Mouse (Mus musculus): Measurements from ENCODE around the gene Sh3rf3.

The Sh3rf3 gene

DNA sequence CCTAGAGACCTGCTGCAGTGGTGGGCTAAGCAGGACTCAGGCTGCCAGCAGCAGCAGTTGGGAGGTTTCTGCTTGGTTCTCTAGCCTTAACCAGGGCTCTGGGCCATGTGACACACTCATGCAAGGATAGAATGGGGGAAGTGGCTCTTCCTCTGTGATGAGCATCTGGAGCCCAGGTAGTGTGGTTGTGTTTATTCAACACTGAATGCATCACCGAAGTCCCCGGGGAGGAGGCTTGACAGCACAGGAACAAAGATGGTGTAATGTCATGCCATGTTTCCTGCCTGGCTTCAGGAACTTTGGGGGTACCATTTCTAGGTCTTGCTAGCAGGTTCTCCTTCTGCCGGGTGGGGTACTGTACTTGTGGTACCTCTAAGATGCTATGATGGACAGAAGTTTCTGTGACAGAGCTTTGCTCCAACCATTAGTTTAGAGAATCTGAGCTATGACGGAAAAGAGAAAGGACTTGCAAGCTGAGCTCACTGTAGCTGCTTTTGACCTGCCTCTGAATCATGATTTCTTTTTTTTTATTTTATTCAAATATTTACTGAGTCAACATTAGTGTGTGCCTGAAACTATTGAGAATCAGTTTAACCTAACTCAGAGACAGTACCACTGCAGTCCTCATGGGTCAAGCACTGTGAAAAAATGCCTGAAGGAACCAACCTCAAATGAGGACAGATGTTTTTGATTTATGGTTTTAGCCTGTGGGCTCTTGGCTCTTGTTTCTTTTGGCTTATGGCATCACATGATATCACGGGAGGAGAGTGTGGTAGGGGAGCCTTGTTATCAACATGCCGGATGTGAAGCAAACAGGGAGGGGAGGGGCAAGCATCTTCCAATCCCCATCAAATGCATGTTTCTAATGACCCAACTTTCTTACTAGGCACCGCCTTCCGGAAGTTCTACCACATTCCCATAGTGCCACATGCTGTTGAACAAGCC, 102.4 kb downstream of the Sh3rf3 start:
- no peak for DNase-seq (ENCODE audit: low spot score)

DNA sequence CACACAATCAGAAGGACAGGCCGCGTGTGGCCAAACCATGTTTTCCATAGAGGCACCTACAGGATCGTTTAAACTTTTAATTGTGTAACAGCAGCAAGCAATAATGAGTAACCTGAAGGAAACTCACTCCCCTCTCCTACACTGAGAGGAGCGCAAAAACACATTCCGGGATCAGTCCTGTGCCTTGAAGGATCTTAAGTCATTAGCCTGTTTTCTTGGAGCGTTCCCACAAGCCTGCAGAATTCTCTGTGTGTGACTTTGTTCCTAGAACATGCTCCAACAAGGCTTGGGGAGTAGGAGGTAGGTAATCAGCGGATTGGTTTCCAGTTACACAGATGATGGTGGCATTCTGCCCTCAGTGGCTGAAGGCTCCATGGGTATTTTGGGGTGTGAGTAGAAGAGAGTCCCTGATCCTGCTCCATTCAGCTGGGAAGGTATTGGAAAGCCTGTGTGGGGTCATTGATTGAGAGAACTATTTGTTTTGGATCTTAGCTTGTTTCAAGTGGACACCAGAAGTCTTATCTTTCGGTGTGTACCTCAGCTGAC, 108.6 kb downstream of the Sh3rf3 start:
- no peak for DNase-seq (ENCODE audit: low spot score)

DNA sequence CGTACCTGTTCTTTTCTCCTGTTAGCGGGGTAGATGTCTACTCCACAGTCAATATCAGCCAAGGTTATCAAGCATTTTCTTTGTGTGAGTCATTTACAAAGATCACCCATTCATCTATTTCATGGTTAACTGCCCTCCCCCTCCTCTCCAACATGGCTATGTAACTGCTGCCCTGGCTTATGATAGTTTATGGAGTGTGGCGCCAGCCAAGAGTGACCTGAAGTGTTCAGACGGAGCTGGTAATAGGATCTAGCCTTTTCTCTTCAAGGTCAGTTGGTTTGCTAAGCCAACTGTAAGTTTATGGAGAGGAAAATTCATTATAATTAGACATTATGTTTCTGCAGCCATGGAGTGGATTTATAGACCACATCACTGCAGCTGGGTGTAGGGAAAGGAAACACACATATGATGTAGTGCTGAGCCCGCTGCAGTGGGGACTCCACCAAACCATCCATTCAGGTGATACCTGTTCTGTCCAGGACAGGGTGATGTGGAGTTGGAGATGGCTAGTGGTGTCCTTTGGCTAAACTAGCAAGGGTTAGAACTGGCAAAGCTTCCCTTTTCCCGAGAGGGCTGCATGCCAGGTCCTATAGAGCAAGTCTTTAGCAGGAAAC, 109.2 kb downstream of the Sh3rf3 start:
- DNase-seq (ENCODE audit: low spot score), result no peak

DNA sequence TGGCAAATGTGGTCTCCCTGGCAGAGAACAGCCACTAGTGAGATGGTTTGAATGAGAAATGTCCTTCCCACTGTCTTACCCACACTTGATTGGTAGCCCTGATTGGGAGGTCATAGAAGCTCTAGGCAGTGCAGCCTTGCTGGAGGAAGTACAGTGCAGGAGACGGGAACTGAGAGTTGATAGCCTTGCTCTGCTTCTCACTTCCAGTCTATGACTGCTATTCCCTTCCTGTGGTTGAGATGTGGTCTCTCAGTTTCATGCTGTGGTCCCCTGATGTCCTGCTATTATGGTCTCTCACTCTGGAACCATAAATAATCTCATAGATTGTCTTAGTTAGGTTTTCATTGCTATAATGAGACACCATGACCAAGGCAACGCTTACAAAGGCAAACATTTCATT, 109.8 kb downstream of the Sh3rf3 start:
- no peak for DNase-seq (ENCODE audit: low spot score)

DNA sequence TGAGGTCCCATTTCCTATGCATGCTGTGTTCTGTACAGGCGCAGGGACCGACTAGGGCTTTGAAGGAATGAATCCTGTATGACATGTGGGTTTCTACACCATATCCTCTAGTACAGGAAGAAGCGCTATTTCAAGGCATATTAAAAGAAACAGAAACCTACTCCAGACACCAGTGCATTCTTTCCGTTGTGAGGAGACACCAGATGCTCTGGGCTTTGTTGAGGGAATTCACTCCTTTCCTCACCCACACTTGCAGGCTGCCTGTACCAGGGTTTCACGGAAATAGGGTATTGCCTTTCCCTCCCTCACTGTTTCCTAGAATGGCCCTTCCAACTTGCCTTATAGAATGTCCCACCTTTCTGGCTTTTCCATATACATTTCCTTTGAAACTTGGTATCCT, 113.4 kb downstream of the Sh3rf3 start:
- DNase-seq (ENCODE audit: low spot score), result no peak

DNA sequence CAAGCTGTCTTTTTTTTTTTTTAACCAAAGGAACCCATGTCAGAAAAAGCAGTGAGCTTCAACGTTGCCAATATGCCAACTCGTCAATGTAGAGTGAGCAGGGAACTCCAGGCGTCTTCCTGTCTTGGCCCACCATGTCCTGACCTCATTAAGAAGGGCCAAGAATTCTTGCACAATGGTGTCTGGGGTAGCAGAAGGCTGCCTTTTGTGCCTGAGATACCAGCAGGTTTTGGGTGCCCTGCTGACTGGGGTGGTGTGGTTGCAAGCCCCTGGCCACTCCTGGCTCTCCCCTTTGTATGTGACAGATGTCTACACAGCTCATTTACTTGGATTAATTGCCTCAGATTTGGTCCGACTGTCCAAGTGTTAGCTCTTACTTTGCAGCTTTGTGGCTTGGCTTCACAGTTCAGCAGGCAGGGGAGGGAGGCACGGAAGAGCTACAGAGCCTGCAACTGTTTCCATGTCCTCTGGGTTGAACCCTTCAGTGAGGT, 115.8 kb downstream of the Sh3rf3 start:
- peak; percentile 65 for DNase-seq (ENCODE audit: low spot score)

DNA sequence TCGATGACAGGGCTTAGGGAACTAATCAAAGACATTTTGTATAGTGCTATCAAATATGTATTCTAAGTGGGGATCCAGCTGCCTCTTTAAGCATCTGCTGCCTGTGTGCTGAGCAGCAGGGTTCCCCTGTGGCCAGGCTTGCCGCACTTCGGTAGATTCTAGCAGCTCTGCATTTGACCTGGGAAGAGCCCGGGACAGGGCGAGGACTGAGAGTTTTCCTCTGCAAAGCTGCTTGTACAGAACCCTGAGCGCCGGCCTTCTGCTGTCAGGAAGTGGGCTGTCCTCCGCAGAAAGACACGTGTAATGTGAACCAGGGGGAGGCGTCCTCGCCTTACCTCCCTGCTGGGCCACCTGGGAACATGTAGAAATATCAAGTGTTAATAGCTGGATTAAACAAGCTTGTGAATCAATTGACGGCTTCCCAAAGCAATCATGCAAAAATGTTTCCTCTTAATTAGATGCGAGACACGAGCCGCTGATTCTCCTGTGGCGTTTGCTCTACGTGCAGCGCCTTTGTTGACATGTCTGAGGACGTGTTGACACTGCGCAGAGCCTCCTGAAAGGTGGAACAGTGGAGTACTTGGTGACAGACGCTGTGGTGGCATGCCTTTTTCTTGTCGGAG, 119.1 kb downstream of the Sh3rf3 start:
- DNase-seq (ENCODE audit: low spot score), result peak; percentile 50

DNA sequence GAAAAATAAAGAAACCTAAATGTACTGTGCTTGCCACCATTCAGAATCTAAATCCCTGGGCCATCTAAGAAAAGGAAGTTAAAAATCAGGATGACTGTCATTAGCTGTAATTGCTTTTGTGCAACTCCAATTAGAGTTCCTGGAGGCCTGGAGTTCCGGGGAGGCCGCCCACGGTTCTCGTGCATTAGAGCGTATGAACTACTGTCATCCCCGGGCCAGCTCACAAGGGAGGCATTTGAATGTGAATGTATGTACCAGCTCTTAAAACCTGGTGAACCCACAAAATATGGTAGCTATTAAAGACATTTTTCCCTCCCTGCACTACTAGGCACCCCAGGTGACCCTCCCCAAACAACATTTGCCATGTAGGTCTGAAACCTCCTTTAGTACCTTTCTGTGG, 122.4 kb downstream of the Sh3rf3 start:
- peak; percentile 70 for DNase-seq (ENCODE audit: low spot score)

DNA sequence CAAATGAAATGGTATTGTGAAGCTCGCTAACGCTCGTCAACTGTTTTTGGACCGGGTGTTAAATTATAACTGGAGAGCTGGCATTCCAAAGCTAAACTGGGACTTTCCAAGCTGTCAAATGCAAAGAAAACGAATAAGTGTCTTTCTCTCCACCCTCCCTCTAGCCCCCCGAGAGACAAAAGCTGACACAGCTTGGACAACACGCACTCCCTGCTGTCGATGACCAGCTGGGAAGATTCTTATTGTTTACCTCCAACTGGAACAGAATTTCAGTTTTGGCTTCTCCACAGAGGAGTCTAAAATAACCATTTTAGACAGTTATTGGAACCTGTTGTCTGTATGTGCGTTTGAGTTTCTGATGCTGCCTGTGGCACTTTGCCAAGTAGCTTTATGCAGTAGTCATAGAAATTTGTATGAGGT, 123.3 kb downstream of the Sh3rf3 start:
- DNase-seq (ENCODE audit: low spot score), result no peak

DNA sequence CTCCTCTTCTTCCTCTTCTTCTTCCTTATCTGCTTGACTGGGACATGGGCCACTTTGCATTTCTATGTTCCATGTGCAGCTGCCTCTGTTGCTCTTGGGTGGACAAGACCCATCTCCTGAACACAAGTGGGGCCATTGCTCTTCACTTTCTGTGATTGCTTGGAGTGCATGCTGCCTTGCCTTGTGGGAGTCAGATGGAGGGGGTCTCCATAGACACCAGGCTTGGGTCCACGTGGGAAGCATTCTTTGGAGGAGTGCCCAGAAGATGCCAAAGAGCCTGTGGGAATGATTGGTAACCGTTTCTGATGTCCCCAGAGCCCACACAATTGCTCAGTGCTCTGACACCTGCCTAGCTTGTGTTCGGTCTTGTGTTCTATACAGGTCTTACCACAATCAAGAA, 124.4 kb downstream of the Sh3rf3 start:
- no peak for DNase-seq (ENCODE audit: low spot score)

DNA sequence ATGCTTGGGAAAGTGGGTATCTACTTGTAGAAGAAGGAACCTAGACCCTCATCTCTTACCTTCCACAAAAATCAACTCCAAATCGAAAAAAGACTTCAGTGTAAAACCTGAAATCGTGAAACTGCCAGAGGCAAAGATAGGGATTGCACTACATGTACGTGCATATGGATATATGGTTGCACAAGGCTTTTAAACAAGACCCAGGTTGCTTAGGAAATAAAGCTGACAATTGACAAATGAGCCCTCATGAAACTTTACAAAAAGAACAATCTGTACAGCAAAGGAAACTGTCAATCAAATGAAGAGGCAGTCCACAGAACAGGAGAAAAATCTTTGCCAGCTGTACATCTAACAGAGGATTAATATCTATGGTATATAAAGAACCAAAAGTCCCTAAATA, 129.7 kb downstream of the Sh3rf3 start:
- DNase-seq (ENCODE audit: low spot score), result no peak

DNA sequence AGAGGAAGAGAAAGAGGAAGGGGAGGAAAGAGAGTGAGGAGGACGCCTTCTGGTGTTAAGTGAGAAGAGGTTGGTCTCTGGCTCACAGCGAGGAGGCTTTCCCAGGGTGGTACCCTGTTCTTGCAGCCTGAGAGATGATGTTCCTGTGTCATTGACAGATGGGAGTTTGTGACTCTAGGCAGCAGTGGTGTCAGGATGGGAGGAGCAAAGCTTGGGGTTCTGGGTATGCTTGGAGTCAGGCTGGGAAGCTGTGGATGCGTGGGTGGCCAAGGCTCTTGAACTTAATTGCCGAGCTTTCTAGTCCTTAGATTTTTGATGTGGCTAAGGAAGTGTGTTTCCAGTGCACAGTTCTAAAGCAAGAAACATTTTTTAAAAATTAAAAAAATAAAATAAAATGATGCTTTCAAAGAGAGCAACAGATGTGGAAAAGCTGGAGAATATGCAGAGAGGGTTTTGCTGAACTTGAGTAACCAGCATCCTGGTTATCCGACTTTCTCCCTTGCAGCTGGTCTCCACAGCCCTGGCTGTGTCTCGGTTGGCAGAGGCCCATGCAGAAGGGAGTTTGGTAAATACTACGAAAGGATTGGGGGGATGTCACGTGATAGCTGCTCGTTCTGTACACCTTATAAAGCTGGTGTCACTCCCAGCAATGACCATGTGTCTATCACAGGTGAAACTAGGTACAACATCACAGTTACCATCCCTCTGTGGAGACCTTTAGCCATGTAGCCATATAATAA, 130.7 kb downstream of the Sh3rf3 start:
- no peak for DNase-seq (ENCODE audit: low spot score)

DNA sequence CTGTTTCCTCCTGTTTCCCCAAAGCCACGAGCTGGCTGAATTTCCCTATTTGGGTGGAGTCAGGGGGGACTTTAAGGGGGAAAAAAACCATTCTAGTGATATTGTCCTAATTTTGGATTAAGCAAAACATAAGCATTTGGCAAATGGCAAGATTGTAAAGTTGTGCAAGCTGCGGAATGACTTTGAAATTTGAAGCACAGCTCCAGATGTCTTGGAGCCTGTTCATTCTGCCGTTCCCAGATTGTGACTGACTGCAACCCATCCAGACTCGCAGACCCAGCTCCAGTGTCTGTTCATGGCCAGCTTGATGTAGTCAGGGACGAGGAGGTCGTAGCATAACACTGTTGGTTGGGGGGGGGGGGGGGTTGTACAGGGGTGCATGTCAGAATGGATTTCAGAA, 131.8 kb downstream of the Sh3rf3 start:
- DNase-seq (ENCODE audit: low spot score), result no peak

DNA sequence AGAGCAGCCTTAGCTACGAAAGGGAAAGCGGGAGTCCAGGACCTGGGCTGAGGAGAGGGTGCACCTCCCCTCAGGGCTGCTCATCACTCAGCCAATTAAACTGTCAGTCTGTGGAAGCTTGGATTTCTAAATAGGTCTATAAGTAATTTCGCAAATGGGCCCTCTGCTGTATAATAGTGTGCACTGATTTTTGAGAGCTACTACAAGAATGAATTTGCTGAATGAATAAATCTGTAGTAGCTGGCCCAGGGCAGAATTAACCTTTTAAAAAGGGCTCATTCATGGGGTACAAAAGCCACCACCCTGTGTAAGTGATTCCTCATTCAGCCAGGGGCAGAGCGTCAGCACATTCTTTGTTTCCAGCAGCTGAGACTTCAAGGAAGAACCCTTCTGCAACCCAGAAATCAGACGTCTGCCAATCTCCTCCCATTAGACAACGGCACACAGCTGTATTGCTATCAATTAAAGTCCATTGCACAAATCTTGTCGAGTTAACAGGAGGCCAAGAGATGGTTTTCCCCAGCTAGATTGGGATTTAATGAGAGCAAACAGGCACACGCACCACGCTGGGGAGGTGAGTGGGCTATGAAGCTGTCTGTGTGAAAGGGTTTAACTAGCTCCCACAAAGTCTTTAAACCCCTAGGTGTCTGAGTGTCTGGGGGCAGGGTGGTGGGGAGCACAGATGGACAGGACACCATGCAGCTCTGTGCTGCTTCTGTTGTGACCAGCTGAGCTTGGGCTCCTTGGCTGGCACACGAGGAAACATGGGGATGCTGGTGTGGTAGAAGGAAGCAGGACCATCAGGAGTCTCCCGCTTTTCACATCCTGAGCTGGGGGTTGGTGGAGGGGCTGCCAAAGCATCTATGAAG, 136.8 kb downstream of the Sh3rf3 start:
- DNase-seq (ENCODE audit: low spot score), result peak; percentile 61

DNA sequence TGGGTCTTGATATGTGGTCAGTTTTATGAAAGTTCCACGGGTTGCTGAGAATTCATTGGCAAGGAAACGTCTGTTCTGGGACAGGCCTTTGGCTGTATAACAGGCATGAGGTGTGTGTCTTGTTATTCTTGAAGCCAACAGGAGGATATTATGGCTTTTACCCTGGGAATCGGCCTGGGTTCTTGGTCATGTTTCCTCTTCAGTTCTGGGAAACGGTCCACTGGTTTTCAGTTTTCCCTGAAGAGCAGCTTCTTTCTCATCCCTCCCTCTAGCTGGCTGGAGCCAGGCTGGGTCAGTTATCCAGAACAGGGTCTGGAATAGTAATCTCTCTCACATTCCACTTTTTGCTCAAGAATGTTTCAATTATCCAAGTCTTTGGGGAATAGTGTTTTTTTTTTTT, 147.0 kb downstream of the Sh3rf3 start:
- DNase-seq (ENCODE audit: low spot score), result no peak

DNA sequence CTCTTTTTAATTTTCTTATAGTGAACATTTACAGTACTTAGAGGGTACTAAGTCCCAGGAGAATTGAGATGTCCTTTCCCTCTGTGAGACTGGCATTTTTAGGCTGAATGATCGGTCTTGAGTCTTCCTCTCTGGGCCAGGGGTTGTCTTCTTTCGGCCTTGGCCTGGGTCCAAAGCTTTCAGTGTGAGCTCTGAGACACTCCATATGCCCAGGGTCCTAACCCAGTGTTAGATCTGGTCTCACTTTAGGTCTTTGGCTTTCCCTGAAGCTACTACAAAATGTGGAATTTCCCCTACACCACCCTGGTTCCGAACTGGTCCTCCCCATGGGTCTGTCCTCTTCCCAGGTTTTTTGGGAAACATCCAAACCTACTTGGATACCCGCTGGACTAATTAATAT, 155.1 kb downstream of the Sh3rf3 start:
- DNase-seq (ENCODE audit: low spot score), result no peak

DNA sequence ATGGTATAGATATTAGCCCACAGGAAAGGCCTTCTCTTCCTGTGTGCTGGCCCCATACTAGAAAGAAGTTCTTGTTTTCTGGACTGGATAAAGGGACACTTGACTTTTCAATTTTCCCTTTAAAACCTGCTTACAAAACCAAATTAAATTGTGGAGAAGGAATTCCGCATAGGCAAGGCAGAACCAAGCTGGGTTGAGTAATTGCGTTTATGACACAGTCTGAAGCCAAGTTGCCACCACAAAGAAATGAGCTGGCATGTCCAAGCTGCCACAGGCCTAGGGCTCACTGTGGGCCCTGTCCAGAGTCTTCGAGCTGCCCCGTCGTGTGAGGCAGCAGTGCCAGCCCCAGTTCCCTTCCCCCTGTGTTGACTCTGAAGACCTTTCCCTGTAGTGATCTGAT, 156.2 kb downstream of the Sh3rf3 start:
- no peak for DNase-seq (ENCODE audit: low spot score)

DNA sequence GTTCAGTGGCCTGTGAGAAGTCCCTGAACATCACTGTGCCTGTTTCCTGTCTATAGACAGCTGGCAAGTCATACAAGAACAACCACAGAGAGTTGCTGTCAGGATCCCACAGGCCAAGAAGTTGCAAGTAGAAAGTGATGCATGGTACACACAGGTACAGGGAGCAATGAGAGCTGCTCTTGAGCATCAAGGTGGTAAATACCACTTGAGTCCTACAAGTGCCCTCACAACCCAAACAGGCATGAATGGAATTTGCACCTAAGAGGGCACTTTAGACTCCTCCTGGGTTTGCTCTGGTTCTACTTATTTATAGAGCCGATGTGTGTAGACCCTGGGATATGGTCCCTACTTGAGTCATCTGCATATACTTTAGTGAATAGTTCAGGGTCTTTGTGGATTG, 159.0 kb downstream of the Sh3rf3 start:
- no peak for DNase-seq (ENCODE audit: low spot score)

DNA sequence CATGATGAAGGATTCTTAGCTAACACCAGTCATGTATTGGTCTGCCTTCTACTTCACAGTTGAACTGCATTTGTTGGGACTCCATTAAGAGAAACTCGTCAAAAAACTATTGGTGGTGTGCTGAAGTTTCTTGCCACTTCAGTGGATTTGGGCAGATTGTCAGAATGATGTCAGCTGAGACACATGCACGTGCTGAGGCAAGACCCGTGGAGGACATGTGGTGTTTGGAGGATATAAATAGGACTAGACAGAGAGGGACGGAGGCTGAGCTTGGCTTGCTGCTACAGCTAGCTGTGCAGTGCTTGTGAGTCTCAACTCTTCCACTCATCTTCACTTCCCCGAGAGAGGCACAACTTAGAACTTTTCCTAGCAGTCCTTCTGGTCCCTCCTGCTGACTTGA, 161.0 kb downstream of the Sh3rf3 start:
- DNase-seq (ENCODE audit: low spot score), result no peak

DNA sequence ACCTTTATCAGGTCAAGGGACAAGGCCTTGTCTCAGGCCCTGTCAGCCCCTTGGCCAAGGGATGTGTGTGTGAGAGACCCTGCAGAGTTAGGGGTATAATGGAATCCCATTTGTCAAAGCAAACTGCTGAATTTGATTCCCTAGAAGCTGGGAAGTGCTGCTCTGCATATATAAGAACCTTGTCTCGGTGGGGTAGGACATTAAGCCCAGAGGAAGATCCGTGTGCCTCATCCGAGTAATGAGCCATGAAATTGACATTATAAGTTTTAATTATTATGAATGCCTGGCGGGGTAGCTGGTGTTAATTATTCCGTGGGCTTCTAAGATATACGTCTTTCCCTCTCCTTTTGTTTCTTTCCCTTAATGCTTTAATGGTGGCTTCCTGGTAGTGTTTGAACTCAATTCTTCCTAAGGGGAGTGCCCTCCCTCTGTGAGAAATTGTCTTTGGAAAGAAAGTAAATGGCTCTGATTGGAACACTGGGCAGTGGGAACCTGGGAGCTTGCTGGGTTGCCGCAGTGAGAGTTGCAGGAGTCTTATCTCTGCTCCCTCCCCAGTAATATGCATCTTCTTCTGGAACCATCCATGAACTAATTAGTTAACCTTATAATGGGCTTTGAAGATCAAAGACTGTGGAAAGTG, 166.3 kb downstream of the Sh3rf3 start:
- no peak for DNase-seq (ENCODE audit: low spot score)
